Mouse (Mus musculus): ENCODE results near the gene Pde8b. TPM values are rescaled to one million over a fixed set of nuclear protein-coding genes. Genes with fewer than 3 reads are reported as not detected.
A peak's percentile ranks its signal among the peaks of the same experiment; 100 is the strongest.

The Pde8b gene
- polyA plus RNA-seq, 1 experiment from 2014 or later = 2.2 TPM

- 3% methylated on average over 67 of the region's 68 CpGs for WGBS
- Histone ChIP-seq H3K27ac (peak within 1 kb of the TSS; percentile 98), H3K36me3 (peaks cover 6% of the 10 kb centered on the region; the same call in 1 of the 2 replicates), H3K9me3 (no peaks in the 10 kb centered on the region), H3K4me1 (peaks cover 8% of the 10 kb centered on the region), H3K4me2 (replicated peaks) (peak within 1 kb of the TSS; percentile 39), H3K4me3 (peak within 1 kb of the TSS; percentile 73), H3K9ac (peak within 1 kb of the TSS; percentile 94), H3K27me3 (no peaks in the 10 kb centered on the region)
- ATAC-seq (ENCODE audit: insufficient number of reproducible peaks, insufficient read depth, low FRiP score, low TSS enrichment) = peak; percentile 91
Observed at GRCm38 (mm10) chr13:94976219-94977186, 273.6 kb downstream of the Pde8b start, which contains the start of gene Wdr41. Gene Wdr41, plus strand, starts transcription at chr13:94976344.

GRCm38 (mm10) chr13:94975828-94976218 is 274.3 kb downstream of the Pde8b start:
- Histone ChIP-seq H3K9me3 (no peaks in the 10 kb centered on the region), H3K27me3 (no peaks in the 10 kb centered on the region), H3K4me2 (replicated peaks) (peak overlapping the region; percentile 39), H3K9ac (no peak overlapping the region), H3K36me3 (no peaks in the 10 kb centered on the region), H3K27ac (peak overlapping the region; percentile 98), H3K4me3 (peak overlapping the region; percentile 73), H3K4me1 (peaks cover 8% of the 10 kb centered on the region)
- ATAC-seq (ENCODE audit: insufficient number of reproducible peaks, insufficient read depth, low FRiP score, low TSS enrichment) = no peak
- 26% methylated on average over 9 of the region's 9 CpGs for WGBS

Other genes with a start within 250 kb of the Pde8b start
- 97.3 and 98.9 TPM in 2 replicates for gene Zbed3, start 73.3 kb upstream of the Pde8b start, polyA plus RNA-seq (2016; fragmentation: Nextera tagmentation; extraction: Ambion mirVana)
- gene Aggf1, start 125.0 kb upstream of the Pde8b start, polyA plus RNA-seq (2016; fragmentation: Nextera tagmentation; extraction: Ambion mirVana) = 47.4 TPM in 2 replicates
- 3.5 and 4.9 TPM in 2 replicates for gene Crhbp, start 194.6 kb upstream of the Pde8b start, polyA plus RNA-seq (2016; fragmentation: Nextera tagmentation; extraction: Ambion mirVana)
- gene S100z, start 228.4 kb upstream of the Pde8b start, polyA plus RNA-seq (2016; fragmentation: Nextera tagmentation; extraction: Ambion mirVana) = 1.6 and 4.2 TPM in 2 replicates